Mouse (Mus musculus): Measurements from ENCODE around the gene Srcap. TPM values are rescaled to one million over a fixed set of nuclear protein-coding genes. Genes with fewer than 3 reads are reported as not detected.
"Not testable (repeated sequence)": the region's sequence is repeated elsewhere in the genome, so short reads cannot be mapped to it uniquely, and the experiment has no call there.

The Srcap gene
- polyA plus RNA-seq, 1 experiment from 2014 or later: 71.3 TPM

DNA sequence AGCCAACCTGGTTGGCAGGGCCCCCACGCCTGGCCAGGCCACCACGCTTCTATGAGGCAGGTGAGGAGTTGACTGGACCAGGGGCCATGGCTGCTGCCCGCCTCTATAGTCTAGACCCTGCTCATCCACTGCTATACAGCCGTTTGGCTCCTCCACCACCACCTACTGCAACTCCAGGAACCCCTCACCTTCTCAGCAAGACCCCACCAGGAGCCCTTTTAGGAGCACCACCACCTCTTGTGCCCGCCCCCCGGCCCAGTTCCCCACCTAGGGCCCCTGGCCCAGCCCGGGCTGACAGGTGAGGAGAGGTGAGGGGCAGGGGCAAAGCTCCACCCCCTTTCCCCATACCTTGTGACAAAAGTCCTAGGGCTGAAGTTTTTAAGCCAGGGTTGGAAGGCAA lies 21.8 kb upstream of the Srcap start:
- ATAC-seq (ENCODE audit: insufficient read depth): no peak

DNA sequence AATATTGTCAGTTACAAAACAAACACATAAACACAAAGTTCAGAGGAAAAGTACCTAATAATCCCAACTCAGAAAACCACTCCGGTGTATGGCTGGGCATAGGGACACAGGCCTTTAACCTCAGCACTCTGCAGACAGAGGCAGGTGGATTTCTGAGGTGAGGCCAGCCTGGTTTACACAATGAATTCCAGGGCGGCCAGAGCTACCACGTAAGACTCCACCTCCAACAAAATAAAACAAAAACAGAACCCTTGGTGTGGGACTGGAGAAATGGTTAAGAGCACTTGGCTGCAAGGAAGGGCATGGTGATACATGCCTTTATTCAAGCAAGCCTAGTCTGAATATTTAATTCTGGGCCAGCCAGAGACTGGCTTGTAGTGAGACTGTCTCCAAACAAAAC lies 19.9 kb upstream of the Srcap start:
- no peak overlapping the region for H3K4me3 ChIP-seq (ENCODE audit: low read depth, low read length)

More for the DNA sequence above, 21.8 kb upstream of the Srcap start:
- Histone ChIP-seq H3K27me3 (ENCODE audit: insufficient read depth, low read length) (no peaks in the 10 kb centered on the region), H3K4me2 (no peak overlapping the region), H3K9ac (no peak overlapping the region), H3K4me3 (ENCODE audit: low read depth, low read length) (no peak overlapping the region), H3K9me3 (ENCODE audit: low read depth, low read length) (no peaks in the 10 kb centered on the region), H3K4me1 (ENCODE audit: insufficient read depth) (no peaks in the 10 kb centered on the region), H3K27ac (ENCODE audit: low read depth) (no peak overlapping the region), H3K36me3 (ENCODE audit: insufficient read depth) (peaks cover 74% of the 10 kb centered on the region)
- WGBS: 88% methylated on average over 7 of the region's 7 CpGs
- no peak for DNase-seq
- TF ChIP-seq CTCF (IDR thresholded peaks at IDR 0.05; ENCODE audit: low read depth): no peak

DNA sequence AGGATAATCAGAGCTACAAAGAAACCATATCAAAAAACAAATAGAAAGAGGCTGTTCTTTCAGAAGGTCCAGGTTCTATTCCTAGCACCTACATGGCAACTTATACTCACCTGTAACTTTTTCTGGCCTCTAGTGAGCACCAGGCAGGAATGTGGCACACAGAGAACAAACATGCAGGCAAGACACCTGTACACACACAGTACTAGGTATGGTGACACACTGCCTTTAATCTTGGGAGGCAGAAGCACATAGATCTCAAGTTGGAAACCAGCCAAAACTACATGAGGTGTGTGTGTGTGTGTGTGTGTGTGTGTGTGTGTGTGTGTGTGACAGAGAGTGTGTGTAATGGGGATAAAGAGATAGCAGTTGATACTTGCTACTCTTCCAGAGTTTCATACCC lies 17.1 kb upstream of the Srcap start:
- Histone ChIP-seq H3K4me3 (ENCODE audit: low read depth, low read length) (no peak overlapping the region), H3K27me3 (ENCODE audit: insufficient read depth, low read length) (no peaks in the 10 kb centered on the region), H3K9ac (no peak overlapping the region), H3K4me2 (no peak overlapping the region), H3K27ac (ENCODE audit: low read depth) (no peak overlapping the region), H3K9me3 (ENCODE audit: low read depth, low read length) (no peaks in the 10 kb centered on the region), H3K36me3 (ENCODE audit: insufficient read depth) (peaks cover 30% of the 10 kb centered on the region), H3K4me1 (ENCODE audit: insufficient read depth) (no peaks in the 10 kb centered on the region)
- ATAC-seq (ENCODE audit: insufficient read depth) (no peak), DNase-seq (no peak)
- no peak for TF ChIP-seq CTCF (IDR thresholded peaks at IDR 0.05; ENCODE audit: low read depth)

More for the DNA sequence above, 19.9 kb upstream of the Srcap start:
- 71% methylated on average over 3 of the region's 3 CpGs for WGBS
- Histone ChIP-seq H3K27me3 (ENCODE audit: insufficient read depth, low read length) (no peaks in the 10 kb centered on the region), H3K9me3 (ENCODE audit: low read depth, low read length) (no peaks in the 10 kb centered on the region), H3K36me3 (ENCODE audit: insufficient read depth) (peaks cover 56% of the 10 kb centered on the region), H3K4me1 (ENCODE audit: insufficient read depth) (no peaks in the 10 kb centered on the region), H3K27ac (ENCODE audit: low read depth) (no peak overlapping the region), H3K4me2 (no peak overlapping the region), H3K9ac (no peak overlapping the region)
- DNase-seq: no peak
- ATAC-seq (ENCODE audit: insufficient read depth): no peak
- TF ChIP-seq CTCF (IDR thresholded peaks at IDR 0.05; ENCODE audit: low read depth): no peak

DNA sequence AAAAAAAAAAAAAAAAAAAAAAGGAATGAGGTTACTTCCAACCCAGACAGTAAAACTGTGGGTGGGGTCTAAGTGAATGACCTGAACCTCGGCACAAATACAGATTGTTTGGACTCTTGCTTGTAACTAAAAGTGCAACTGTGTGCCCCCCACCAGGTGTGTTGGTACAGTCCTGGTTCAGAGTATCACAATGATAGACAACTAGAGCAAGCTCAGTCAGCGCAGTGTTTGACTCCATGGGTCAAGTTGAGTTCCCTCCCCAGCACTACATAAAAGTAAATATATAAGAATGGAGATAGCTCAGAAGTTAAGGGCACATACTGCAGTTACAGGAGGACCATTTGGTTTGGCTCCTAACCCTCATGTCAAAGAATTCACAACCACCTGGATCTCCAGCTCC lies 14.4 kb upstream of the Srcap start:
- 68% methylated on average over 2 of the region's 2 CpGs for WGBS
- H3K9ac ChIP-seq: no peak overlapping the region
- TF ChIP-seq CTCF (IDR thresholded peaks at IDR 0.05; ENCODE audit: low read depth): no peak
- H3K4me1 ChIP-seq (ENCODE audit: insufficient read depth): no peaks in the 10 kb centered on the region
- DNase-seq (no peak), ATAC-seq (ENCODE audit: insufficient read depth) (no peak)
- no peak overlapping the region for H3K27ac ChIP-seq (ENCODE audit: low read depth)
- 0 out of 2 replicates have a peak, but pooled peaks cover 3% of the 10 kb centered on the region for H3K36me3 ChIP-seq (ENCODE audit: insufficient read depth)
- H3K4me3 ChIP-seq (ENCODE audit: low read depth, low read length): no peak overlapping the region
- H3K4me2 ChIP-seq: no peak overlapping the region
- H3K9me3 ChIP-seq (ENCODE audit: low read depth, low read length): no peaks in the 10 kb centered on the region
- no peaks in the 10 kb centered on the region for H3K27me3 ChIP-seq (ENCODE audit: insufficient read depth, low read length)

DNA sequence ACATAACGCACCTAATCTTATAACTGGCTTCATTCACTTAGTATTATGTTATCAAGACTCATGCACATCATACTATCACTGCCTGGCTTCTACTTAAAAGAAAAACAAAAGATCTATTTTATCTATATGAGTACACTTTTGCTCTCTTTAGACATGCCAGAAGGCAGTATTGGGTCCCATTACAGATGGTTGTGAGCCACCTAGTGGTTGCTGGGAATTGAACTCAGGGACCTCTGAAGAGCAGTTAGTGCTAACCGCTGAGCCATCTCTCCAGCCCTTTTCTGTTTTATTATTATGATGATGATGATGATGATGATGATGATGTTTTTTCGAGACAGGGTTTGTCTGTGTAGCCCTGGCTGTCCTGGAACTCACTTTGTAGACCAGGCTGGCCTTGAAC lies 13.4 kb upstream of the Srcap start:
- DNase-seq (peak; percentile 81), ATAC-seq (ENCODE audit: insufficient read depth) (peak; percentile 31)
- peak; percentile 66 for TF ChIP-seq CTCF (IDR thresholded peaks at IDR 0.05; ENCODE audit: low read depth)
- Histone ChIP-seq H3K27ac (ENCODE audit: low read depth) (no peak overlapping the region), H3K27me3 (ENCODE audit: insufficient read depth, low read length) (no peaks in the 10 kb centered on the region), H3K9ac (no peak overlapping the region), H3K4me3 (ENCODE audit: low read depth, low read length) (no peak overlapping the region), H3K4me2 (no peak overlapping the region), H3K4me1 (ENCODE audit: insufficient read depth) (no peaks in the 10 kb centered on the region), H3K36me3 (ENCODE audit: insufficient read depth) (no peaks in the 10 kb centered on the region), H3K9me3 (ENCODE audit: low read depth, low read length) (no peaks in the 10 kb centered on the region)
- WGBS: 45% methylated on average over 3 of the region's 3 CpGs

DNA sequence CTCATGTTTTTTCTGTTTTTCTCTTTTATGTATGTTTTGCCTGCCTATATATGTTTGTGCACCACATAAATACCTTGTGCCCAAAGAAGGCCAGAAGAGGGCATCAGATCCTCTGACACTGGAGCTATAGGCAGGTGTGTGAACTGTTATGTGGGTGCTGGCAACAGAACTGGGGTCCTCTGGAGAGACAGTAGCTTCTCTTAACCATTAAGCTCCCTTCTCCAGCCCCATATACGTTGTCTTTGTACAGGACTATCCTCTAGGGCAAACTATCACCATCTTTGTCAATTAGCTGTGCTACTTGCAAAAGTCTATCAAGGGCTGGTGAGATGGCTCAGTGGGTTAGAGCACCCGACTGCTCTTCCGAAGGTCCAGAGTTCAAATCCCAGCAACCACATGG lies 3.5 kb upstream of the Srcap start:
- DNase-seq (no peak), ATAC-seq (ENCODE audit: insufficient read depth) (no peak)
- H3K4me2 ChIP-seq: no peak overlapping the region
- H3K4me1 ChIP-seq (ENCODE audit: insufficient read depth): no peaks in the 10 kb centered on the region; the same call in 1 of the 2 replicates
- H3K27ac ChIP-seq (ENCODE audit: low read depth): no peak overlapping the region
- no peak overlapping the region for H3K9ac ChIP-seq
- no peaks in the 10 kb centered on the region for H3K36me3 ChIP-seq (ENCODE audit: insufficient read depth)
- TF ChIP-seq CTCF (IDR thresholded peaks at IDR 0.05; ENCODE audit: low read depth): no peak
- no peak overlapping the region for H3K4me3 ChIP-seq (ENCODE audit: low read depth, low read length)
- 94% methylated on average over 3 of the region's 3 CpGs for WGBS
- no peaks in the 10 kb centered on the region for H3K9me3 ChIP-seq (ENCODE audit: low read depth, low read length)
- no peaks in the 10 kb centered on the region for H3K27me3 ChIP-seq (ENCODE audit: insufficient read depth, low read length)

DNA sequence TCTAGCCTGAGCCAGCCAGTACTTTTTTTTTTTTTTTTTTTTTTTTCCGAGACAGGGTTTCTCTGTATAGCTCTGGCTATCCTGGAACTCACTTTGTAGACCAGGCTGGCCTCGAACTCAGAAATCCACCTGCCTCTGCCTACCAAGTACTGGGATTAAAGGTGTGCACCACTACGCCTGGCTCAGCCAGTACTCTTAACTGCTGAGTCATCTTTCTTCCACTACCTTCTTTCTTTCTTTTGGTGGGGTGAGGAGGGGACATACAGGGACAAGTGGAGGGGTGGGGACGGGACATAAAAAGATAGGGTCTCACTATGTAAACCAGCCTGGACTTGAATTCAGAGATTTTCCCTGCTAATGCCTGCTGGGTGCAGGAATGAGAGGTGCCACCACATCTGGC lies 2.0 kb upstream of the Srcap start:
- 82% methylated on average over 3 of the region's 4 CpGs for WGBS
- H3K27me3 ChIP-seq (ENCODE audit: insufficient read depth, low read length); H3K4me1 ChIP-seq (ENCODE audit: insufficient read depth); DNase-seq; H3K9ac ChIP-seq; H3K27ac ChIP-seq (ENCODE audit: low read depth); ATAC-seq (ENCODE audit: insufficient read depth); H3K4me3 ChIP-seq (ENCODE audit: low read depth, low read length); H3K9me3 ChIP-seq (ENCODE audit: low read depth, low read length); H3K4me2 ChIP-seq: not testable (repeated sequence)
- peaks cover 10% of the 10 kb centered on the region for H3K36me3 ChIP-seq (ENCODE audit: insufficient read depth)

DNA sequence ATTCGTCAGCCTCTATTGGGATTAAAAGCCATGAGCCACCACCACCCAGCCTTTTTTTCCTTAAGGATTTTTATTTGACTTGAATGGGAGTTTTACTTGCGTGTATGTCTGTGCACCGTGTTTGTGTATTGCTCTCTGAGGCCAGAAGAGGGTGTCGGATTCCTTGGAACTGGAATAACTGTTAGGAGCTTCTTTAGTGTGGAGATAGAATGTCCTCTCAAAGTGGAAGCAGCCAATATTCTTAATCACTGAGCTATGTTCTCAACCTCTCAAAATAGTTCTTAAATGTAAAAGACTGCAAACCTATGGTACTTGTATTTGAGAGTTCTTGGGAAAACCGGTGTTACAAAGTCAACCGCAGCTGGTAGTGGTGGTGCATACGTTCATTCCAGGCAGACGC lies 542 bp upstream of the Srcap start:
- Histone ChIP-seq H3K4me2 (peak overlapping the region; percentile 57), H3K9me3 (ENCODE audit: low read depth, low read length) (no peaks in the 10 kb centered on the region), H3K27me3 (ENCODE audit: insufficient read depth, low read length) (no peaks in the 10 kb centered on the region), H3K9ac (0 out of 2 replicates have a peak overlapping the region, but pooled peaks have one; percentile 85), H3K36me3 (ENCODE audit: insufficient read depth) (peaks cover 22% of the 10 kb centered on the region), H3K27ac (ENCODE audit: low read depth) (peak overlapping the region; percentile 97), H3K4me1 (ENCODE audit: insufficient read depth) (peaks cover 5% of the 10 kb centered on the region; the same call in 1 of the 2 replicates), H3K4me3 (ENCODE audit: low read depth, low read length) (peak overlapping the region; percentile 78)
- 0 out of 2 replicates have a peak, but pooled peaks have one; percentile 16 for ATAC-seq (ENCODE audit: insufficient read depth)
- peak; percentile 65 for DNase-seq
- whole genome bisulfite sequencing: 22% methylated on average over 8 of the region's 8 CpGs
- TF ChIP-seq CTCF (IDR thresholded peaks at IDR 0.05; ENCODE audit: low read depth): peak; percentile 23; the same call in 1 of the 2 replicates
